Mouse (Mus musculus): ENCODE results near the gene Psma2.
A peak's percentile ranks its signal among the peaks of the same experiment; 100 is the strongest.

Gene Psma2

GRCm38 (mm10) chr13:14612926-14613529 lies at the start of gene Psma2, which contains the start of gene Mrpl32:
TSS of gene Psma2 (plus strand) at chr13:14613240.
TSS of gene Mrpl32 (minus strand) at chr13:14613165.
- DNase-seq (ENCODE audit: low spot score in 2 of 2), result peak; percentile 95 to 97

GRCm38 (mm10) chr13:14574128-14574527 lies 38.9 kb upstream of the Psma2 start:
- no peak for DNase-seq (ENCODE audit: low spot score in 2 of 2)

GRCm38 (mm10) chr13:14580392-14580791 lies 32.6 kb upstream of the Psma2 start:
- DNase-seq (ENCODE audit: low spot score in 2 of 2), result no peak

GRCm38 (mm10) chr13:14602744-14603143 lies 10.3 kb upstream of the Psma2 start:
- DNase-seq (ENCODE audit: low spot score in 2 of 2), result no peak

GRCm38 (mm10) chr13:14607616-14608015 lies 5.4 kb upstream of the Psma2 start:
- no peak for DNase-seq (ENCODE audit: low spot score in 2 of 2)

GRCm38 (mm10) chr13:14612463-14612862 lies 577 bp upstream of the Psma2 start:
- DNase-seq (ENCODE audit: low spot score in 2 of 2), result no peak

GRCm38 (mm10) chr13:14613553-14613952 lies 513 bp downstream of the Psma2 start:
- DNase-seq (ENCODE audit: low spot score in 2 of 2), result no peak

GRCm38 (mm10) chr13:14618724-14619123 lies 5.7 kb downstream of the Psma2 start:
- DNase-seq (ENCODE audit: low spot score in 2 of 2), result peak in 1 of 2 experiments; percentile 49

GRCm38 (mm10) chr13:14629726-14630641 lies 16.9 kb downstream of the Psma2 start, which contains the start of gene AW209491:
TSS of gene AW209491 (plus strand) at chr13:14630154.
- DNase-seq (ENCODE audit: low spot score in 2 of 2), result peak; percentile 93

- no peak for DNase-seq (ENCODE audit: low spot score in 2 of 2)
Measured at GRCm38 (mm10) chr13:14639998-14640397, 27.0 kb downstream of the Psma2 start.

- DNase-seq (ENCODE audit: low spot score in 2 of 2), result no peak
Measured at GRCm38 (mm10) chr13:14649301-14649700, 36.3 kb downstream of the Psma2 start.

- DNase-seq (ENCODE audit: low spot score in 2 of 2), result no peak
Measured at GRCm38 (mm10) chr13:14667107-14667506, 54.1 kb downstream of the Psma2 start.

GRCm38 (mm10) chr13:14670342-14670741 lies 57.3 kb downstream of the Psma2 start:
- no peak for DNase-seq (ENCODE audit: low spot score in 2 of 2)

- DNase-seq (ENCODE audit: low spot score in 2 of 2), result no peak
Measured at GRCm38 (mm10) chr13:14688955-14689354, 75.9 kb downstream of the Psma2 start.

- no peak for DNase-seq (ENCODE audit: low spot score in 2 of 2)
Measured at GRCm38 (mm10) chr13:14716801-14717200, 103.8 kb downstream of the Psma2 start.

GRCm38 (mm10) chr13:14717755-14718154 lies 104.7 kb downstream of the Psma2 start:
- no peak for DNase-seq (ENCODE audit: low spot score in 2 of 2)

Measured in urinary bladder, adult 18-20 months (tissue).